ENCODE assay signal across 10 mouse cellular contexts in genomic region chr8:120846018-120846417, GRCm38 (mm10).
"Had no signal": no experiment of that assay in that cellular context is flagged by ENCODE, and none has a peak within 500 bp of the region (broad histone marks: within the 10 kb centered on the region; RNA-seq: fewer than 3 reads in every experiment).

No protein-coding gene starts in this region.

- H3K4me3 ChIP-seq: kidney, embryonic 15.5 days; limb, embryonic 13.5 days; midbrain, embryonic 15.5 days had no signal

- H3K4me2 ChIP-seq: kidney, embryonic 15.5 days; limb, embryonic 13.5 days; midbrain, embryonic 11.5 days; midbrain, embryonic 15.5 days had no signal

- DNase-seq: kidney, adult 2 months; kidney, postnatal 25 days; lung, adult 18-20 months; lung, postnatal 4 days had no signal

- H3K9ac ChIP-seq: kidney, embryonic 15.5 days; limb, embryonic 13.5 days; liver, embryonic 14.5 days; midbrain, embryonic 15.5 days had no signal

- H3K27ac ChIP-seq: kidney, embryonic 15.5 days; limb, embryonic 13.5 days; liver, embryonic 14.5 days; midbrain, embryonic 15.5 days; stomach, postnatal 0 days had no signal

- H3K36me3 ChIP-seq: kidney, embryonic 15.5 days; limb, embryonic 13.5 days; midbrain, embryonic 15.5 days had no signal

- H3K27me3 ChIP-seq: midbrain, embryonic 15.5 days had no signal

- H3K9me3 ChIP-seq: kidney, embryonic 15.5 days; limb, embryonic 13.5 days; midbrain, embryonic 15.5 days had no signal

- ATAC-seq: midbrain, embryonic 15.5 days had no signal
